Mouse (Mus musculus): ENCODE data around the gene Aire.

DNA sequence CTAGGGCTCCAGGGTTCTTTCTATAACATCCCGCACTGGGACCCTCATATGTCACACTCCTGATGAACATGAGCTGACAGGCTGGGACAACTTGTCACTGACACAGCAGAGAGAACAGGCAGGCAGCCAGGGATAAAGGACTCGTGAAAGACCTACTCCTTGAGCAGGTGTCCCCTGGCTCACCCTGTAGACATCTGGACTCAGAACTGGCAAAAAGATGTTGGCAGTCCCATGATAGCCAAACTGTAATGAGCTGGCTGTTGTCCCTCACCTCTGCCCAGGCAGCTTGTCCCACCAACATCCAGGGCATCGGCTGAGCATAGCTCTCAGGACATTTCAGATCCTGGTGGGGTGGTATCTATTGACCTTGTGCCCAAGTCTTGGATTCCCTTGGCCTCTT lies 47.8 kb downstream of the Aire start:
- TF ChIP-seq CTCF (IDR thresholded peaks at IDR 0.05; ENCODE audit: insufficient read depth, low read depth, low read length) (no peak), POLR2A (IDR thresholded peaks at IDR 0.05; ENCODE audit: insufficient read depth, low read depth, low read length) (no peak)
